Mouse (Mus musculus): ENCODE measurements at regions not wholly inside any gene's neighbourhood (a gene's known extent, or its start where the extent isn't known, plus 50 kb on each side); places are given as distances from the start of the nearest gene placed in this dataset.

- no peak for DNase-seq (ENCODE audit: low read depth)
Measured at GRCm38 (mm10) chr7:68440661-68441150, 167.1 kb downstream of the Fam169b start.

GRCm38 (mm10) chr7:68428946-68429345, 155.3 kb downstream of the Fam169b start:
- no peak for DNase-seq (ENCODE audit: low read depth)

GRCm38 (mm10) chr7:68415890-68416289, 142.3 kb downstream of the Fam169b start:
- DNase-seq (ENCODE audit: low read depth), result no peak

- no peak for DNase-seq (ENCODE audit: low read depth)
Measured at GRCm38 (mm10) chr7:68412786-68413185, 139.1 kb downstream of the Fam169b start.

Measured in fibroblast of lung, adult 2 months (primary cell).